Mouse (Mus musculus): ENCODE results near the gene Gpc6.

- TF ChIP-seq CTCF (IDR thresholded peaks at IDR 0.05; ENCODE audit: extremely low read depth, insufficient read depth, low read length) (no peak), POLR2A (IDR thresholded peaks at IDR 0.05; ENCODE audit: extremely low read depth, insufficient read depth, low read length) (no peak)
These were observed 927.7 kb downstream of the Gpc6 start for GRCm38 (mm10) chr14:117852842-117853241.

Data from cortical plate, adult 2 months (tissue).